Mouse (Mus musculus): ENCODE results near the gene Trim41.

GRCm38 (mm10) chr11:48797287-48797686 is 19.9 kb downstream of the Trim41 start:
- TF ChIP-seq EP300 (IDR thresholded peaks at IDR 0.05; ENCODE audit: low read depth) (no peak), CTCF (IDR thresholded peaks at IDR 0.05; ENCODE audit: low read depth) (no peak)

Data from heart, postnatal 0 days (tissue).